Mouse (Mus musculus) forebrain, embryonic 16.5 days (tissue): ENCODE measurements around the gene Hsd17b1. TPM values are rescaled to one million over a fixed set of nuclear protein-coding genes. Genes with fewer than 3 reads are reported as not detected.

Experiments used
- ATAC-seq: fragments of 200-750 bp; cut with Nextera tagmentation; 2 replicates; pipeline ENCODE4 v1.8.0; 2017; ENCODE audit warnings: mild to moderate bottlenecking, moderate library complexity
- H3K27ac ChIP-seq: fragments of 300-500 bp; sonication (generic); 2 replicates; pipeline ENCODE4 v1.5.1; 2014; ENCODE audit warnings: low read length, control low read depth
- H3K27me3 ChIP-seq: fragments of 300-500 bp; sonication (generic); replicated peaks from 2 replicates; pipeline ENCODE4 v1.6.1; 2014; ENCODE audit warnings: low read length; ENCODE audit not compliant: control insufficient read depth, insufficient read depth
- H3K36me3 ChIP-seq: fragments of 300-500 bp; sonication (generic); 2 replicates; pipeline ENCODE4 v1.6.1; 2014; ENCODE audit not compliant: control insufficient read depth, insufficient read depth
- H3K4me1 ChIP-seq: fragments of 300-500 bp; sonication (generic); replicated peaks from 2 replicates; pipeline ENCODE4 v1.6.1; 2014; ENCODE audit warnings: low read length; ENCODE audit not compliant: control insufficient read depth, insufficient read depth
- H3K4me2 ChIP-seq: fragments of 300-500 bp; sonication (generic); 2 replicates; pipeline ENCODE4 v1.6.1; 2014; ENCODE audit warnings: mild to moderate bottlenecking, low read length, control low read depth
- H3K4me3 ChIP-seq: fragments of 300-500 bp; sonication (generic); replicated peaks from 2 replicates; pipeline ENCODE4 v1.5.1; 2014; ENCODE audit warnings: mild to moderate bottlenecking, low read length, control low read depth
- H3K9ac ChIP-seq: fragments of 300-500 bp; sonication (generic); replicated peaks from 2 replicates; pipeline ENCODE4 v1.6.1; 2014; ENCODE audit warnings: low read depth, low read length, control low read depth
- H3K9me3 ChIP-seq: fragments of 300-500 bp; sonication (generic); 2 replicates; pipeline ENCODE4 v1.6.1; 2016; ENCODE audit warnings: low read length; ENCODE audit not compliant: control insufficient read depth
- WGBS: fragments of 180-500 bp; shearing (Covaris S2); extraction: QIAGEN DNeasy Blood & Tissue Kit; methylation state at CpG from one replicate; pipeline ENCODE4 v1.1.7; 2014; 5-methylcytosine and 5-hydroxymethylcytosine counted together
- polyA plus RNA-seq: library from polyadenylated mRNA; unstranded; fragments of >200 nt; fragmentation: Nextera tagmentation; extraction: Ambion mirVana; gene quantifications from 2 replicates; pipeline ENCODE4 v1.2.1, GENCODE M21; 2015

Gene Hsd17b1
- polyA plus RNA-seq, 1 experiment from 2014 or later, result 0.25 TPM

DNA sequence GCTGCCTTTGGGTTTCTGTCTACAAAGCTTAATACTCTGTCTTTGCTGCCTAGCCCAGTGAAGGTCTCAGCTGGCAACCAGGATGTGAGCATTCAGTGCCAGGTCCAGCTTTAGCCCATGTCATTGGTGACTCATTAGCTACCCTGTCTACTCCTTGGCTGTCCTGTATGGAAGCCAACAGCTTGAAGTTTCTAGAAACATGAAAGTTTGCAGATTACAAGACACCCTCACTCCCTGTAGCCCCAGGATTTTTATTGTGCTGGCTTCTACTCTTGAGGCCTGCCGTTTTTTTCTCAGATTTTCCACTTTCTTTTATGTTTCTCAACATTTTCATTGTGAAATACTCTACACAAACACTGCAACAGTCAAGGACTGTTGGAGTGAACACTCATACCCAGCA is 11.7 kb downstream of the Hsd17b1 start:
- Histone ChIP-seq H3K4me3 (no peak overlapping the region), H3K36me3 (peaks cover 35% of the 10 kb centered on the region), H3K4me1 (peaks cover 32% of the 10 kb centered on the region), H3K9ac (no peak overlapping the region), H3K9me3 (no peaks in the 10 kb centered on the region), H3K4me2 (no peak overlapping the region), H3K27ac (no peak overlapping the region), H3K27me3 (no peaks in the 10 kb centered on the region)
- 85% methylated on average over 1 of the region's 1 CpGs for WGBS
- ATAC-seq, result no peak

DNA sequence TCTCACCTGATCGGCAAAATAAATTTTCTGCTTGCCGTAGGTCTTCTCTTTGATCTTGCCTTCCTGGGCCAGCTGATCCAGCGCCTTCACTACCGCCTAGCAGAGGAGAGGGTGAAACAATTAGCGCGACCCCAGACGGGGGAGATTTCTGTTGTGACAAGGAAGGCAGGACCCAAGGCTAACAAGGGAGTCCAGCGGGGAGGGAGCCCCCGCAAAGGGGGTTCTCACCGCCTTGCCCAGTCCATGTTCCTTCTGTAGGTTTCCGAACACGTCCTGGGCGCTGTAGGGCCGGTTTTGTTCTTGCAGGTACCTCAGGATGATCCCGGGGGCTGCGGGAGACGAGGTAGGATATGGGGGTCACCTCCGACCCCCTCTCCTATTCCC is 16.7 kb downstream of the Hsd17b1 start:
- Histone ChIP-seq H3K4me2 (peak overlapping the region; percentile 82), H3K9ac (peak overlapping the region; percentile 73), H3K27me3 (no peaks in the 10 kb centered on the region), H3K9me3 (no peaks in the 10 kb centered on the region), H3K4me1 (peaks cover 11% of the 10 kb centered on the region), H3K4me3 (peak overlapping the region; percentile 71), H3K36me3 (peaks cover 56% of the 10 kb centered on the region), H3K27ac (peak overlapping the region; percentile 56; the same call in 1 of the 2 replicates)
- peak; percentile 57; the same call in 1 of the 2 replicates for ATAC-seq
- 0% methylated on average over 18 of the region's 18 CpGs for WGBS

DNA sequence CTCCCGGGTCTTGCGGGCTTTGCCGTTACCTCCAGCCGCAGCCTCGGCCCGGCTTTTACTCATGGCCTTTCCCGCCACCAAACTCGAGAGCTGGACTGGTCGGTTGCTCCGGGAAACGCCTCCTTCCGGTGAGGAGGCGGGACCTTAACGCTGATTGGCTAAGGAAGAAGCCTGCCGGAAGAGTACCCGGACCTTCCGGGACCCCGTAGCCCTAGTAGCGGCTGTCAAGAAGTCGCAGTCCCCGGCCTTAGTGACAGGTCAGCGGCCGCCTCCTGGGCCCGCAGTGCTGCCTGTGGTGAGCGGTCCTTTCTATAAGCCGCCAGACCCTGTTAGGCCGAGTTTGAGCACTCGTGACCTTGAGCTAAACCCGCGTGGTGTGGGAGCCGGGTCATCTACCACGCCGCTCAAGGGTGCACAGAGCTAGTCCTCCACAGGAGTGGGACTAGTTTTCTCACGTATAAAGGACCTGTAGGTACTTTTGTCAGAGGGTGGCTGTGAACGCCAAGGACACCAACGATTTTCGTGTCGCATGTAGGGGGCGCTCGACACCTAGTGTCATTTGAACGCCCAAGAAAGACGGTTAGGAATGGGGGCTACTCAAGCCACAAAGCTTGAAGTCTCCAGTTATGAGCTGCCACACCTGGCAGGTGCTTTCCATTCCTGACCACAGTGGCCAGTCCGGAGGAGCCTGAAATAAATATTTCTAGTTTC is 17.3 kb downstream of the Hsd17b1 start, which contains the start of gene Psmc3ip:
Psmc3ip (minus strand) TSS at position 123 of the 711 bp plus-strand sequence.
- peak; percentile 98 for ATAC-seq
- peak within 1 kb of the TSS; percentile 73 for H3K9ac ChIP-seq
- H3K27me3 ChIP-seq, result no peaks in the 10 kb centered on the region
- under 1% methylated on average over 42 of the region's 43 CpGs for WGBS
- H3K27ac ChIP-seq, result peak within 1 kb of the TSS; percentile 83
- H3K4me1 ChIP-seq, result peaks cover 11% of the 10 kb centered on the region
- H3K4me2 ChIP-seq, result peak within 1 kb of the TSS; percentile 82
- H3K9me3 ChIP-seq, result no peaks in the 10 kb centered on the region
- peak within 1 kb of the TSS; percentile 71 for H3K4me3 ChIP-seq
- peaks cover 54% of the 10 kb centered on the region for H3K36me3 ChIP-seq

DNA sequence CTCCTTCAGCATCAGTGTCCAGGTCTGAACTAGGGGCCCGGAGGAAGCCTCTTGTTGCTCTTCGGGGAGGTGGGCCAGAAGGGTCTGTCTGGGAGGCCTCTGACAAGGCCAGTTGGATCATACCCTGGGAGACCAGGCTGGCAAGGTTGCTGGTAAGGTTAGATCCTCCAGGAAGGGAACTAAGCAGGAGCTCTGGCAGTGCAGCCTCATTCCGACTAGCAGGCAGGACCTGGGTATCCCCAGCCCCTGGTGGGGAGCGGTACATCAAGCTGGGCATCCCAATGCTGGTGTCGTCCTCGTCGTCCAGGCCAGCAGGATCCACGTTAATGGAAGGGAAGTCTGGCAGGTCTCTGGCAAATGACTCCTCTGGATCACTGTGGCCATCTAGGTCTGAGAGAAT is 20.0 kb downstream of the Hsd17b1 start:
- peaks cover 34% of the 10 kb centered on the region for H3K36me3 ChIP-seq
- H3K27ac ChIP-seq, result no peak overlapping the region
- H3K27me3 ChIP-seq, result no peaks in the 10 kb centered on the region
- H3K4me1 ChIP-seq, result peaks cover 11% of the 10 kb centered on the region
- 89% methylated on average over 8 of the region's 8 CpGs for WGBS
- no peaks in the 10 kb centered on the region for H3K9me3 ChIP-seq
- ATAC-seq, result no peak
- no peak overlapping the region for H3K4me3 ChIP-seq
- H3K9ac ChIP-seq, result no peak overlapping the region
- H3K4me2 ChIP-seq, result no peak overlapping the region

DNA sequence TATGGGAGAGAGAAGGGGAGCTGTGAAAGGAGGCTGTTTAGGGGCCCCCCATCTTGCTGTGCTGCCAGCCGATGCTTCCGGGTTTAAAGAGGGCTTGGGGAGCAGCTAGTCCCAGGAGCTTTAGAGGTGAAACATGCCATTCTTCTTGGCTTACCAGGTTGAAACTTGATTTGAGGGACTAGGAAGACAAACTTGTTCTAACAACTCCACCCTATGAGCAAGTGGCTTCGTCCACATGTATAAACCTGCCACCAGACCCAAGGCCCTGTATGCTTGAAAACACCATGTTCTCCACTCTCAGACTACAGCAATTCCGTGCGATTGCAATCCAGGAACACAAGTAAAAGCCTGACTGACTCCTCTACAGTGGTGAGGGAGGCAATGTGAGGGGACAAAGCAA is 24.8 kb downstream of the Hsd17b1 start:
- H3K9ac ChIP-seq, result no peak overlapping the region
- WGBS, result 92% methylated on average over 5 of the region's 5 CpGs
- no peak overlapping the region for H3K4me3 ChIP-seq
- no peaks in the 10 kb centered on the region for H3K27me3 ChIP-seq
- no peak overlapping the region for H3K27ac ChIP-seq
- H3K4me1 ChIP-seq, result no peaks in the 10 kb centered on the region
- peaks cover 30% of the 10 kb centered on the region for H3K36me3 ChIP-seq
- ATAC-seq, result no peak
- H3K9me3 ChIP-seq, result no peaks in the 10 kb centered on the region
- H3K4me2 ChIP-seq, result no peak overlapping the region

DNA sequence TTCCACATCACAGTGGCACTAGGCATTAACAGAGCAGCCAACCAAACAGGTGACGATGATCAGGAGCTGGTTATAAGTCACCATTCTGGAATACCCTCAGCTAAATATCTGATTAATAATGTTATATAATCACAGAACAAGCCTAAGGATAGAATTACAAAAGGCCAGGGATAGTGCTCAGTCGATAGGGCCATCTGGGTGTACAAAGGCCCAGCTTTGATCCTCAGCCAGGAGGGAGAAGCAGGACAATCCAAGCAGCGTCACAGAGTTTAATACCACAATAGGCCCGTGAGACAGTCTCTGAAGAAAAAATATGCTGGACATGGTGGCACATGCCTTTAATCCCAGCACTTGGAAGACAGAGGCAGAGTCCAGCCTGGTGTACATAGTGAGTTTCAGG is 31.1 kb downstream of the Hsd17b1 start:
- no peaks in the 10 kb centered on the region for H3K9me3 ChIP-seq
- WGBS, result 59% methylated on average over 4 of the region's 4 CpGs
- no peak overlapping the region for H3K4me3 ChIP-seq
- H3K9ac ChIP-seq, result no peak overlapping the region
- no peak overlapping the region for H3K4me2 ChIP-seq
- H3K36me3 ChIP-seq, result no peaks in the 10 kb centered on the region
- H3K4me1 ChIP-seq, result no peaks in the 10 kb centered on the region
- H3K27ac ChIP-seq, result no peak overlapping the region
- H3K27me3 ChIP-seq, result no peaks in the 10 kb centered on the region
- ATAC-seq, result no peak

DNA sequence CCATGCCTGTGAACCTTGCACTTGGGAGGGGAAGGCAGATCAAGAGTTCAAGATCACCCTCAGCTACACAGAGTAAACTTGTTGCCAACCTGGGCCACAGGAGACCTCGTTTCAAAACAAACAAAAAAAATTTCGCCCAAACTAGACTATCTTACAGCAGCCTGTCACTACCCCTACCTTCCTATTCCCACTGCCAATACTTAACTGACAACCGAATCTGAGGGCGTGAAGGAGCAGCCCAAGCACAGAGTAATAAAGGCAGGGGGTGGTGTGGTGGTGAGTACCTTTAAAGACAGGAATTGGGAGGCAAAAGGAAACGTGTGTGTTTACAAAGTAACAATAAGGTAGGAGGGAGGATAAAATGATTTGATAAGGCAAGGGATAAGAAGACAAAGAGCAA is 32.5 kb downstream of the Hsd17b1 start:
- Histone ChIP-seq H3K9ac (no peak overlapping the region), H3K4me2 (no peak overlapping the region), H3K36me3 (no peaks in the 10 kb centered on the region), H3K9me3 (no peaks in the 10 kb centered on the region), H3K4me3 (no peak overlapping the region), H3K4me1 (peaks cover 6% of the 10 kb centered on the region), H3K27me3 (no peaks in the 10 kb centered on the region), H3K27ac (no peak overlapping the region)
- 76% methylated on average over 5 of the region's 5 CpGs for WGBS
- no peak for ATAC-seq

DNA sequence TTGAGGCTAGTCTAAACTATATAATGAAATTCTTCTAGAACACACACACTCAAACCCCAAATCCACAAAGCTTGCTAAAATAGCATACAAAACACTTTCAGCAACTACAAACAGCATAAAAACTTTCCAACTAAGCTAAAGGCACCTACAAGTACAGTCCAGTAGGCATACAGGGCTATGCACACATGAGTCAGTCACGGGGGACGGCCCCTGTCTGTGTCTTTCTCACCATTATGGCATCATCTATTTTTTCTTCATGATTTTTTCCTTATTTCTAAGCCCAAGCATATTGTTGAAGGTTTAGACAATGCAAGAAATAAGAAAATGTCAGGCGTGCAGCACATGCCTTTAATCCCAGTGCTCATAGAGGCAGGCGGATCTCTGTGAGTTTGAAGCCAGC is 33.0 kb downstream of the Hsd17b1 start:
- Histone ChIP-seq H3K4me2 (no peak overlapping the region), H3K4me3 (no peak overlapping the region), H3K4me1 (peaks cover 11% of the 10 kb centered on the region), H3K27ac (no peak overlapping the region), H3K9me3 (no peaks in the 10 kb centered on the region), H3K9ac (no peak overlapping the region), H3K36me3 (no peaks in the 10 kb centered on the region), H3K27me3 (no peaks in the 10 kb centered on the region)
- WGBS, result 91% methylated on average over 4 of the region's 4 CpGs
- ATAC-seq, result no peak

DNA sequence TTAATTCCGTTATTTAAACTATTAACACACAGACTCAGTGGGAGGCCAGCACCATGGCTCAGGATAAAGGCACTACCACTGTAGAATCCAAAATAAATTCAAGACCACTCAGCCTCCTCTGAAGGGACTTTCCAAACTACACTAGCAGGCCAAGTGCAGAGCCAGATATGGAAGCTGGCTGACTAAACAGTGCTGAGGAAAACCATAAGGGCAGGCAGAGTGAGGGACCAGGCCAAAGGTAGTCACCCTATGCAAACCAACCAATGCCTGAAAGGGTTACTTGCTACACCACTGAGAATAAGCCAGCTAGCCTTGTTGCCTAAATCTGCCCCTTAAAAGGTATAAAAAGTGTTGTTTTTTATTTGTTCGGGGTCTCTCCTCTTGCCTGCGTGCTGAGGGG is 34.0 kb downstream of the Hsd17b1 start:
- Histone ChIP-seq H3K27ac (no peak overlapping the region), H3K9ac (no peak overlapping the region), H3K36me3 (peaks cover 2% of the 10 kb centered on the region; the same call in 1 of the 2 replicates), H3K4me1 (peaks cover 16% of the 10 kb centered on the region), H3K4me2 (no peak overlapping the region), H3K4me3 (no peak overlapping the region), H3K27me3 (no peaks in the 10 kb centered on the region), H3K9me3 (no peaks in the 10 kb centered on the region)
- WGBS, result 87% methylated on average over 3 of the region's 3 CpGs
- ATAC-seq, result no peak
